Mouse (Mus musculus): ENCODE results near the gene Umad1. TPM values are rescaled to one million over a fixed set of nuclear protein-coding genes. Genes with fewer than 3 reads are reported as not detected.

The Umad1 gene
- polyA plus RNA-seq, 1 experiment from 2014 or later = 15.0 TPM

DNA sequence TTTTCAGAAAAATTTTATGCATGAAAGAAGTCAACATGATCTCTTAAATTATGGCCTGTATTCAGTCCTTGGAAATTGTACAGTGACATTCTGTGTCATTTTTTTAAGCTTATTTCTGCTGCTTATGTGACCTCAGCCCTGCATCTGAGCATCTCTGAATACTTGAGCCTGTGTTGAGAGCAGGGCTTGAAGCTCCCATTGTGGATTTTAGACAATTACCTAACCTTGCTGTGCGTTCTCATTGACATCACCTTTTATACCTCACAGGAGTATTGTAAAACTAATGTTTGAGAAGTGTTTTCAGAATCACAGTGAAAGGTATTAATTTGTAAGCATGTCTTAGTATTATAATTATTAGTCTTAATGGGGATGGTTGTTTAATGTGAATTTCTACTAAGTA is 140.6 kb downstream of the Umad1 start:
- H3K4me1 ChIP-seq = no peaks in the 10 kb centered on the region
- H3K27ac ChIP-seq = no peak overlapping the region
- 75% methylated on average over 1 of the region's 1 CpGs for WGBS
- no peaks in the 10 kb centered on the region for H3K9me3 ChIP-seq
- H3K9ac ChIP-seq = no peak overlapping the region
- no peaks in the 10 kb centered on the region for H3K36me3 ChIP-seq
- no peak overlapping the region for H3K4me3 ChIP-seq
- H3K4me2 ChIP-seq = no peak overlapping the region
- no peaks in the 10 kb centered on the region for H3K27me3 ChIP-seq
- ATAC-seq (ENCODE audit: insufficient number of reproducible peaks, insufficient read depth, low FRiP score, low TSS enrichment, low read depth) = no peak

GRCm38 (mm10) chr6:8403127-8403526 is 144.0 kb downstream of the Umad1 start:
- no peaks in the 10 kb centered on the region for H3K36me3 ChIP-seq
- no peak for ATAC-seq (ENCODE audit: insufficient number of reproducible peaks, insufficient read depth, low FRiP score, low TSS enrichment, low read depth)
- H3K27me3 ChIP-seq = no peaks in the 10 kb centered on the region
- H3K27ac ChIP-seq = no peak overlapping the region
- no peaks in the 10 kb centered on the region for H3K9me3 ChIP-seq
- 77% methylated on average over 5 of the region's 5 CpGs for WGBS
- no peaks in the 10 kb centered on the region for H3K4me1 ChIP-seq
- no peak overlapping the region for H3K9ac ChIP-seq
- H3K4me2 ChIP-seq = no peak overlapping the region
- no peak overlapping the region for H3K4me3 ChIP-seq

DNA sequence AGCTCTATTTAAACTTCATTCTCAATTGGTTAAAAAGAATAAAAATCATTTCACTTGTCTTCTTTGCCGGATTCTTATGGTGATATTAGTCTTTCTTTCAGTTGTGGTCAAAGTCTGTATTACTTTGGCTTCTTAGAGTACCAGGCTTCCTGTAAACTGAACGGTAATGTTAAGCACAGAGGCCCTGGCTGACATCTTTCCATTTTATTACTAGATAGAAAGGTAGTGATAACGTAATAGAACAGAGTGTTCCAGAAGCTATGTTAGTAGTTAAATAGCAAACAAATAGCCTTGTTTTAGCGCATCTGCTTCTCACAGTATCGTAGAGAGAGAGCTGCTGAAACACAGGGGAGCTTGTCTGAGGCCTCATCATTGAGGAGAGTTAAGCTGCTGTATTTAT is 146.8 kb downstream of the Umad1 start:
- Histone ChIP-seq H3K4me1 (no peaks in the 10 kb centered on the region), H3K9ac (no peak overlapping the region), H3K27ac (no peak overlapping the region), H3K36me3 (no peaks in the 10 kb centered on the region), H3K4me2 (no peak overlapping the region), H3K4me3 (no peak overlapping the region), H3K27me3 (no peaks in the 10 kb centered on the region), H3K9me3 (no peaks in the 10 kb centered on the region)
- 84% methylated on average over 5 of the region's 5 CpGs for WGBS
- no peak for ATAC-seq (ENCODE audit: insufficient number of reproducible peaks, insufficient read depth, low FRiP score, low TSS enrichment, low read depth)

GRCm38 (mm10) chr6:8408332-8408731 is 149.2 kb downstream of the Umad1 start:
- 97% methylated on average over 2 of the region's 2 CpGs for WGBS
- H3K27ac ChIP-seq = no peak overlapping the region
- H3K4me1 ChIP-seq = peaks cover 4% of the 10 kb centered on the region; the same call in 1 of the 2 replicates
- H3K36me3 ChIP-seq = no peaks in the 10 kb centered on the region
- no peak for ATAC-seq (ENCODE audit: insufficient number of reproducible peaks, insufficient read depth, low FRiP score, low TSS enrichment, low read depth)
- no peaks in the 10 kb centered on the region for H3K27me3 ChIP-seq
- no peak overlapping the region for H3K4me3 ChIP-seq
- no peak overlapping the region for H3K4me2 ChIP-seq
- no peak overlapping the region for H3K9ac ChIP-seq
- no peaks in the 10 kb centered on the region for H3K9me3 ChIP-seq

- Histone ChIP-seq H3K36me3 (no peaks in the 10 kb centered on the region), H3K27ac (no peak overlapping the region), H3K27me3 (no peaks in the 10 kb centered on the region), H3K9ac (no peak overlapping the region), H3K4me1 (peaks cover 4% of the 10 kb centered on the region; the same call in 1 of the 2 replicates), H3K4me2 (no peak overlapping the region), H3K9me3 (no peaks in the 10 kb centered on the region), H3K4me3 (no peak overlapping the region)
- ATAC-seq (ENCODE audit: insufficient number of reproducible peaks, insufficient read depth, low FRiP score, low TSS enrichment, low read depth) = no peak
- WGBS = 90% methylated on average over 4 of the region's 4 CpGs
These were observed 150.8 kb downstream of the Umad1 start for GRCm38 (mm10) chr6:8409865-8410264.

DNA sequence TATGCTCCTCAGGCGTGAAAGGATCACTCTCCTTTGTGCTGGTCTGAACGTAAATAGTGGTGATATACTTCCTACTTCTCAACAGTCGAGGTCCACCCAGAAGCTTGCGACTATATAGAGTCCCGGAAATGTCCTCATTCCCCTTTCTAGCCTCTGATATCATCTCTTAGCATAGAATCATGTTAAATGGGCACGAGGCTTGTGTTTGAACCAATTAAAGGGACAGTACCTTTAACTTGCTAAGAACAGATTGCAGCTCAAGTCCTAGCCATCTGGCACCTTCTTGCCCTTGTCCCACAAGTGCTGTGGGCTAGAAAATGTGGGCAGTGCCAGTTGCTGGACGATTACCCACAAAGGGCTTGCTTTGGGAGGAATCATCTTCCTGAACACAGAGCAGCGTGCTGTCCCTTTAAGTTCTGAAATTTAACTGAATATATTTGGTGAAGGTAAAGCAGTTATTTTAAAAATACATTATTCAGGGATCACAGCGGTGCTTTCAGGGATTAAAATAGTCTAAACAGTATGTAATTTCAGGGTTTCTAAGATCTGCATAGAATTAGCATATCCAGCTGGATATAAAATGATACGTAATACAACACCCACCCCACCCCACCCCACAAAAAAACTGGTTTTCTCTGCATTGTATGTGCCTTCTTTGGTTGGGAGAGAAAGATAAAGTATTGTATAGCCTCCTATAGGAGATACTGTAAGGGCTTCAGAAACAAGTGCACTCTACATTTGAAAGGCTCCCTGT is 153.9 kb downstream of the Umad1 start:
- no peaks in the 10 kb centered on the region for H3K27me3 ChIP-seq
- ATAC-seq (ENCODE audit: insufficient number of reproducible peaks, insufficient read depth, low FRiP score, low TSS enrichment, low read depth) = no peak
- no peaks in the 10 kb centered on the region for H3K36me3 ChIP-seq
- 67% methylated on average over 10 of the region's 10 CpGs for WGBS
- H3K4me1 ChIP-seq = peaks cover 4% of the 10 kb centered on the region; the same call in 1 of the 2 replicates
- no peak overlapping the region for H3K4me3 ChIP-seq
- H3K9ac ChIP-seq = no peak overlapping the region
- no peak overlapping the region for H3K4me2 ChIP-seq
- no peaks in the 10 kb centered on the region for H3K9me3 ChIP-seq
- no peak overlapping the region for H3K27ac ChIP-seq

DNA sequence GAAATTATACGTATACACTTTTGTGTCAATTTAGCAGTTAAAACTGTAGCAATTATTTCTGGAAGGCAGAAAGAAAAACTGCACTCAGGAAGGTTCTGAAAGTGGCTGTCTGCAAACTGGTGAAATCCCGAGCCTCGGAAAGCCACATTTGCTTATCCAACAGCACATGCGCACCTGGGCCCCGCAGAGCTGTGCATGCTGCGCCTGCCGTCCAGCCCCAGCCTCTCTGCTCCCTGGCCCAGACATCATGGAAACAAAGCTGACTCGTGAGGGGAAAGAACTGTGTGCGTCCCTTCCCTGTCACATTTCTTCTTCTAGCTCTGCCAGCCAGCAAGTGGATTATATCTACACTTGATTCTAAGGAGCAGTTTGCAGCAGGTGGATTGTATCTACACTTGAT is 154.9 kb downstream of the Umad1 start:
- Histone ChIP-seq H3K4me3 (no peak overlapping the region), H3K27me3 (no peaks in the 10 kb centered on the region), H3K4me2 (no peak overlapping the region), H3K4me1 (peaks cover 4% of the 10 kb centered on the region; the same call in 1 of the 2 replicates), H3K27ac (no peak overlapping the region), H3K9ac (no peak overlapping the region), H3K36me3 (no peaks in the 10 kb centered on the region), H3K9me3 (no peaks in the 10 kb centered on the region)
- ATAC-seq (ENCODE audit: insufficient number of reproducible peaks, insufficient read depth, low FRiP score, low TSS enrichment, low read depth) = no peak
- 59% methylated on average over 9 of the region's 9 CpGs for WGBS

DNA sequence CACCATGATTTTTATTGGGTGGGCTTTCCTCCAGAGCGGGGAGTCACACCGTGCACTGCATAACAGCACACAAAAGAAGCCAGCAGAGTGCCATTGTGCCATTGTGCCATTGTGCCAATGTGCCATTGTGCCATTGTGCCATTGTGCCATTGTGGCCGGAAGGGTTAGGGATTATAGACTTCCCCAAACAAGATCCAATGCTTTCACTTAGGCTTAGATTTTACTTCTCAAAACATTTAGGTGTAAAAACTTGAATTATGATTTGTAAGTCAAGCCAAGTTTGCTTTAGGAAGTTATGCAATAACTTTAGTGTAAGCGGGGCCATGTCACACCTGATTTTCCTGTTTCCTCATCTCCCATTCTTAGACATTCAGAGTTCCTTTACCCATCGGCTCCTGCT is 156.7 kb downstream of the Umad1 start:
- H3K4me3 ChIP-seq = no peak overlapping the region
- no peak for ATAC-seq (ENCODE audit: insufficient number of reproducible peaks, insufficient read depth, low FRiP score, low TSS enrichment, low read depth)
- peaks cover 12% of the 10 kb centered on the region for H3K4me1 ChIP-seq
- no peak overlapping the region for H3K4me2 ChIP-seq
- no peaks in the 10 kb centered on the region for H3K27me3 ChIP-seq
- no peaks in the 10 kb centered on the region for H3K36me3 ChIP-seq
- no peak overlapping the region; the same call in 1 of the 2 replicates for H3K27ac ChIP-seq
- H3K9ac ChIP-seq = no peak overlapping the region
- H3K9me3 ChIP-seq = no peaks in the 10 kb centered on the region
- 88% methylated on average over 5 of the region's 5 CpGs for WGBS

DNA sequence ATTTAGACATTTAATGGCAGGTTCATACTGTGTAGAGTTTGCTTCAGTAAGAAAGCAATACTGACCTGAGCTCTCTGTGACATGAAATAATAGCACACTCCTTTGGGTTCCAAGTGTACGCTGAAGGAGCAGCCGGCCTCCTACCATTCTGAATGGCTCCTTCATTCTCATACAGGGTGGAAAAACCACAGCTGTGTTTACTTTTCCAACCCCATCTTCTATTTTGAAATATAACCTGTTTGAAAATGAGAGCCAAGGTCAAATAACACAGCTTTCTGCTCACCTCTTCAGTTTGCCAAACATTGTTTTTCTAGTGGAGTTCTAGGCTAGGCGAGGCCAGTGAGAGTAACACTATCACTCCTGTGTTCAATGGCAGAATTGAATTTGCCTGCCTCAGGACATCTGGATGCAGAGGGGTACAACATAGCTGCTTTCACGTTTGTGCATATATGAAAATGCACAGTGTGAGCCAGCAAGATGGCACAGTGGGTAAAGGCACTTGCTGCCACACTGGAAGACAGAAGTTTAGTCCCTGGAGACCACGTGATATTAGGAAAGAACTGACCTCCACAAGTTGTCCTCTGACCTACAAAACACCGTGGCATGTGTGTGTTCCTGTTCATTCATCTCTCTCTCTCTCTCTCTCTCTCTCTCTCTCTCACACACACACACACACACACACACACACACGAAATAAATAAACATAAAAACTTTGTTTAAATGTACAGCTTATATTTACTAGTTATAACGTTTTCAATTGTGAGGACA is 157.9 kb downstream of the Umad1 start:
- peaks cover 12% of the 10 kb centered on the region for H3K4me1 ChIP-seq
- no peaks in the 10 kb centered on the region for H3K9me3 ChIP-seq
- no peak overlapping the region for H3K9ac ChIP-seq
- H3K4me2 ChIP-seq = no peak overlapping the region
- no peaks in the 10 kb centered on the region for H3K36me3 ChIP-seq
- peak; percentile 64 for ATAC-seq (ENCODE audit: insufficient number of reproducible peaks, insufficient read depth, low FRiP score, low TSS enrichment, low read depth)
- 68% methylated on average over 8 of the region's 8 CpGs for WGBS
- no peaks in the 10 kb centered on the region for H3K27me3 ChIP-seq
- peak overlapping the region; percentile 22; the same call in 1 of the 2 replicates for H3K27ac ChIP-seq
- H3K4me3 ChIP-seq = no peak overlapping the region

- H3K27ac ChIP-seq = no peak overlapping the region
- 49% methylated on average over 4 of the region's 4 CpGs for WGBS
These were observed 160.5 kb downstream of the Umad1 start for GRCm38 (mm10) chr6:8419485-8420186.

GRCm38 (mm10) chr6:8420187-8420503 is 161.1 kb downstream of the Umad1 start:
- 75% methylated on average over 1 of the region's 1 CpGs for WGBS
- Histone ChIP-seq H3K36me3 (no peaks in the 10 kb centered on the region), H3K27ac (no peak overlapping the region), H3K27me3 (no peaks in the 10 kb centered on the region), H3K4me3 (no peak overlapping the region), H3K4me1 (peaks cover 8% of the 10 kb centered on the region), H3K4me2 (no peak overlapping the region), H3K9me3 (no peaks in the 10 kb centered on the region), H3K9ac (no peak overlapping the region)
- ATAC-seq (ENCODE audit: insufficient number of reproducible peaks, insufficient read depth, low FRiP score, low TSS enrichment, low read depth) = no peak

More at GRCm38 (mm10) chr6:8419485-8420186, 160.5 kb downstream of the Umad1 start:
- Histone ChIP-seq H3K4me3 (no peak overlapping the region), H3K9me3 (no peaks in the 10 kb centered on the region), H3K4me2 (no peak overlapping the region), H3K36me3 (no peaks in the 10 kb centered on the region), H3K4me1 (peaks cover 8% of the 10 kb centered on the region), H3K27me3 (no peaks in the 10 kb centered on the region), H3K9ac (no peak overlapping the region)
- no peak for ATAC-seq (ENCODE audit: insufficient number of reproducible peaks, insufficient read depth, low FRiP score, low TSS enrichment, low read depth)

Data from embryonic facial prominence, embryonic 13.5 days (tissue).